ENCODE assay signal across 8 mouse cellular contexts in genomic region chr19:12595530-12596289, GRCm38 (mm10). TPM values are rescaled to one million over a fixed set of nuclear protein-coding genes. Genes with fewer than 3 reads are reported as not detected.
DNase-seq lines count a peak whose midpoint lies in the region; ATAC-seq and TF ChIP-seq lines count a peak whose summit lies in the region.

No protein-coding gene starts in this region.

- no peaks in the 10 kb centered on the region for H3K27me3 ChIP-seq in hindbrain, embryonic 11.5 days (ENCODE audit: control insufficient read depth, insufficient read depth, low read length)
- no peaks in the 10 kb centered on the region for H3K27me3 ChIP-seq in lung, postnatal 0 days (replicated peaks; ENCODE audit: insufficient read depth, low read length)

- H3K27ac ChIP-seq in hindbrain, embryonic 11.5 days (ENCODE audit: low read depth, low read length) = no peak overlapping the region
- H3K27ac ChIP-seq in lung, postnatal 0 days (ENCODE audit: low read length) = no peak overlapping the region

- TF ChIP-seq CTCF in lung, postnatal 0 days (IDR thresholded peaks at IDR 0.05) = peak; percentile 63

- peak overlapping the region; percentile 97 for H3K4me2 ChIP-seq in hindbrain, embryonic 11.5 days (replicated peaks; ENCODE audit: low read depth, low read length)
- H3K4me2 ChIP-seq in lung, postnatal 0 days (replicated peaks; ENCODE audit: low read depth, low read length) = peak overlapping the region; percentile 100

- no peak for TF ChIP-seq EP300 in lung, postnatal 0 days (IDR thresholded peaks at IDR 0.05)

- no peaks in the 10 kb centered on the region for H3K9me3 ChIP-seq in hindbrain, embryonic 11.5 days (ENCODE audit: control insufficient read depth, low read length)
- no peaks in the 10 kb centered on the region for H3K9me3 ChIP-seq in lung, postnatal 0 days (ENCODE audit: low read length)

- DNase-seq in ZHBTc4 (ENCODE audit: low read depth, low spot score) = peak; percentile 77
- DNase-seq in cerebellum, adult 9-11 months = peak; percentile 73
- peak; percentile 66 for DNase-seq in hindbrain, embryonic 11.5 days (ENCODE audit: low spot score)
- DNase-seq in layer of hippocampus, postnatal 10 days (ENCODE audit: low spot score in 2 of 2) = peak; percentile 51 to 59
- DNase-seq in lung, postnatal 0 days (ENCODE audit: low spot score) = peak; percentile 91
- peak; percentile 60 for DNase-seq in ovary, postnatal 36 days (ENCODE audit: low spot score)
- DNase-seq in urinary bladder, adult 18-20 months (ENCODE audit: low spot score in 2 of 2) = peak; percentile 43 to 55

- H3K4me1 ChIP-seq in hindbrain, embryonic 11.5 days (replicated peaks; ENCODE audit: control insufficient read depth, insufficient read depth, low read length) = no peaks in the 10 kb centered on the region
- H3K4me1 ChIP-seq in lung, postnatal 0 days (ENCODE audit: insufficient read depth, low read depth, low read length) = peaks cover 4% of the 10 kb centered on the region; the same call in 1 of the 2 replicates

- ATAC-seq in frontal cortex, adult (ENCODE audit: low TSS enrichment) = peak; percentile 82
- peak; percentile 87 for ATAC-seq in hindbrain, embryonic 11.5 days (ENCODE audit: low FRiP score)
- ATAC-seq in lung, postnatal 0 days = peak; percentile 92

- no peaks in the 10 kb centered on the region for H3K36me3 ChIP-seq in hindbrain, embryonic 11.5 days (ENCODE audit: control insufficient read depth, insufficient read depth, low read length)
- H3K36me3 ChIP-seq in lung, postnatal 0 days (ENCODE audit: insufficient read depth, low read length) = no peaks in the 10 kb centered on the region

- peak overlapping the region; percentile 56 for H3K9ac ChIP-seq in hindbrain, embryonic 11.5 days (ENCODE audit: low read depth, low read length)
- peak overlapping the region; percentile 29; the same call in 1 of the 2 replicates for H3K9ac ChIP-seq in lung, postnatal 0 days (replicated peaks; ENCODE audit: low read depth)

- WGBS in hindbrain, embryonic 11.5 days = under 1% methylated on average over 41 of the region's 49 CpGs
- 0% methylated on average over 45 of the region's 49 CpGs for WGBS in lung, postnatal 0 days

- H3K4me3 ChIP-seq in hindbrain, embryonic 11.5 days (ENCODE audit: low read depth, low read length) = peak overlapping the region; percentile 63
- peak overlapping the region; percentile 54 for H3K4me3 ChIP-seq in lung, postnatal 0 days (ENCODE audit: low read depth, low read length)

RNA-seq across cellular contexts. Expression of gene Gm4952, which starts 4.1 kb away (rescaled TPM):
- not detected in 2 replicates for polyA plus RNA-seq in hindbrain, embryonic 11.5 days (2014; fragmentation: Nextera tagmentation; extraction: Ambion mirVana)
- under 1 TPM; 0.29 to 0.30 TPM for total RNA-seq in layer of hippocampus, postnatal 10 days (2021)
- not detected in 2 replicates for polyA plus RNA-seq in lung, postnatal 0 days (2015; fragmentation: Nextera tagmentation; extraction: Ambion mirVana)

RNA-seq across cellular contexts. Expression of gene Glyat, which starts 37.4 kb away (rescaled TPM):
- not detected in 2 replicates for polyA plus RNA-seq in hindbrain, embryonic 11.5 days (2014; fragmentation: Nextera tagmentation; extraction: Ambion mirVana)
- under 1 TPM in 1 of 2 experiments, not detected in 1; 0.23 TPM for total RNA-seq in layer of hippocampus, postnatal 10 days (2021)
- not detected in 2 replicates for polyA plus RNA-seq in lung, postnatal 0 days (2015; fragmentation: Nextera tagmentation; extraction: Ambion mirVana)

RNA-seq across cellular contexts. Expression of gene Fam111a, which starts 50.2 kb away (rescaled TPM):
- polyA plus RNA-seq in hindbrain, embryonic 11.5 days (2014; fragmentation: Nextera tagmentation; extraction: Ambion mirVana) = 22.1 and 26.3 TPM in 2 replicates
- 1 to 10 TPM; 3.9 to 4.1 TPM for total RNA-seq in layer of hippocampus, postnatal 10 days (2021)
- polyA plus RNA-seq in lung, postnatal 0 days (2015; fragmentation: Nextera tagmentation; extraction: Ambion mirVana) = 7.4 and 8.8 TPM in 2 replicates
